Mouse (Mus musculus): ENCODE results near the gene Sobp. TPM values are rescaled to one million over a fixed set of nuclear protein-coding genes. Genes with fewer than 3 reads are reported as not detected.

Gene Sobp
- polyA plus RNA-seq, 1 experiment from 2014 or later = 0.03 TPM

GRCm38 (mm10) chr10:43005031-43005430 is 169.3 kb downstream of the Sobp start:
- Histone ChIP-seq H3K4me2 (no peak overlapping the region), H3K36me3 (replicated peaks) (no peaks in the 10 kb centered on the region), H3K27me3 (peaks cover 37% of the 10 kb centered on the region), H3K4me3 (replicated peaks) (no peak overlapping the region), H3K27ac (replicated peaks) (no peak overlapping the region), H3K4me1 (replicated peaks) (0 out of 2 replicates have a peak, but pooled peaks cover 4% of the 10 kb centered on the region), H3K9ac (no peak overlapping the region), H3K9me3 (replicated peaks) (no peaks in the 10 kb centered on the region)
- no peak for ATAC-seq (ENCODE audit: insufficient read depth)
- WGBS (ENCODE audit: insufficient replicate concordance) = 52% methylated on average over 4 of the region's 4 CpGs

GRCm38 (mm10) chr10:43004174-43004734 is 170.1 kb downstream of the Sobp start:
- Histone ChIP-seq H3K4me2 (no peak overlapping the region), H3K9ac (no peak overlapping the region), H3K4me1 (replicated peaks) (0 out of 2 replicates have a peak, but pooled peaks cover 4% of the 10 kb centered on the region), H3K4me3 (replicated peaks) (no peak overlapping the region), H3K27me3 (peaks cover 37% of the 10 kb centered on the region), H3K36me3 (replicated peaks) (no peaks in the 10 kb centered on the region), H3K27ac (replicated peaks) (no peak overlapping the region), H3K9me3 (replicated peaks) (no peaks in the 10 kb centered on the region)
- ATAC-seq (ENCODE audit: insufficient read depth) = no peak
- WGBS (ENCODE audit: insufficient replicate concordance) = 67% methylated on average over 16 of the region's 16 CpGs

GRCm38 (mm10) chr10:43003466-43003757 is 170.9 kb downstream of the Sobp start:
- no peak overlapping the region for H3K27ac ChIP-seq (replicated peaks)
- H3K36me3 ChIP-seq (replicated peaks) = no peaks in the 10 kb centered on the region
- no peak overlapping the region for H3K4me3 ChIP-seq (replicated peaks)
- ATAC-seq (ENCODE audit: insufficient read depth) = no peak
- H3K9ac ChIP-seq = no peak overlapping the region
- H3K27me3 ChIP-seq = peaks cover 35% of the 10 kb centered on the region
- H3K4me2 ChIP-seq = peak overlapping the region; percentile 60; the same call in 1 of the 2 replicates
- WGBS (ENCODE audit: insufficient replicate concordance) = 46% methylated on average over 5 of the region's 5 CpGs
- 0 out of 2 replicates have a peak, but pooled peaks cover 4% of the 10 kb centered on the region for H3K4me1 ChIP-seq (replicated peaks)
- H3K9me3 ChIP-seq (replicated peaks) = no peaks in the 10 kb centered on the region

- Histone ChIP-seq H3K36me3 (replicated peaks) (no peaks in the 10 kb centered on the region), H3K27me3 (peaks cover 32% of the 10 kb centered on the region), H3K9me3 (replicated peaks) (no peaks in the 10 kb centered on the region), H3K4me2 (peak overlapping the region; percentile 60), H3K27ac (replicated peaks) (no peak overlapping the region), H3K4me3 (replicated peaks) (peak overlapping the region; percentile 22; the same call in 1 of the 2 replicates), H3K4me1 (replicated peaks) (0 out of 2 replicates have a peak, but pooled peaks cover 4% of the 10 kb centered on the region), H3K9ac (no peak overlapping the region)
- ATAC-seq (ENCODE audit: insufficient read depth) = no peak
- 9% methylated on average over 25 of the region's 25 CpGs for WGBS (ENCODE audit: insufficient replicate concordance)
Observed at GRCm38 (mm10) chr10:43002721-43003465, 171.4 kb downstream of the Sobp start.

- H3K4me1 ChIP-seq (replicated peaks) = 0 out of 2 replicates have a peak, but pooled peaks cover 4% of the 10 kb centered on the region
- H3K4me3 ChIP-seq (replicated peaks) = peak overlapping the region; percentile 22; the same call in 1 of the 2 replicates
- peak overlapping the region; percentile 60 for H3K4me2 ChIP-seq
- H3K9me3 ChIP-seq (replicated peaks) = no peaks in the 10 kb centered on the region
- H3K27me3 ChIP-seq = peaks cover 32% of the 10 kb centered on the region
- no peak overlapping the region for H3K27ac ChIP-seq (replicated peaks)
- no peaks in the 10 kb centered on the region for H3K36me3 ChIP-seq (replicated peaks)
- no peak overlapping the region for H3K9ac ChIP-seq
- WGBS (ENCODE audit: insufficient replicate concordance) = 20% methylated on average over 13 of the region's 13 CpGs
- ATAC-seq (ENCODE audit: insufficient read depth) = no peak
Observed at GRCm38 (mm10) chr10:43002066-43002678, 172.2 kb downstream of the Sobp start.

- 61% methylated on average over 3 of the region's 3 CpGs for WGBS (ENCODE audit: insufficient replicate concordance)
- Histone ChIP-seq H3K27me3 (peaks cover 32% of the 10 kb centered on the region), H3K36me3 (replicated peaks) (no peaks in the 10 kb centered on the region), H3K9ac (no peak overlapping the region), H3K27ac (replicated peaks) (no peak overlapping the region), H3K4me3 (replicated peaks) (no peak overlapping the region), H3K4me2 (no peak overlapping the region), H3K9me3 (replicated peaks) (no peaks in the 10 kb centered on the region), H3K4me1 (replicated peaks) (0 out of 2 replicates have a peak, but pooled peaks cover 4% of the 10 kb centered on the region)
- no peak for ATAC-seq (ENCODE audit: insufficient read depth)
Observed at GRCm38 (mm10) chr10:43001433-43001832, 172.9 kb downstream of the Sobp start.

GRCm38 (mm10) chr10:42999324-42999723 is 175.0 kb downstream of the Sobp start:
- peaks cover 40% of the 10 kb centered on the region for H3K27me3 ChIP-seq
- H3K4me3 ChIP-seq (replicated peaks) = no peak overlapping the region
- no peaks in the 10 kb centered on the region for H3K9me3 ChIP-seq (replicated peaks)
- no peaks in the 10 kb centered on the region for H3K36me3 ChIP-seq (replicated peaks)
- H3K4me2 ChIP-seq = no peak overlapping the region
- H3K27ac ChIP-seq (replicated peaks) = no peak overlapping the region
- no peak for ATAC-seq (ENCODE audit: insufficient read depth)
- H3K9ac ChIP-seq = no peak overlapping the region
- 0 out of 2 replicates have a peak, but pooled peaks cover 4% of the 10 kb centered on the region for H3K4me1 ChIP-seq (replicated peaks)
- 80% methylated on average over 10 of the region's 10 CpGs for whole genome bisulfite sequencing (ENCODE audit: insufficient replicate concordance)

- Histone ChIP-seq H3K4me2 (no peak overlapping the region), H3K4me1 (replicated peaks) (0 out of 2 replicates have a peak, but pooled peaks cover 3% of the 10 kb centered on the region), H3K4me3 (replicated peaks) (no peak overlapping the region), H3K9me3 (replicated peaks) (no peaks in the 10 kb centered on the region), H3K9ac (no peak overlapping the region), H3K36me3 (replicated peaks) (no peaks in the 10 kb centered on the region), H3K27me3 (peaks cover 34% of the 10 kb centered on the region), H3K27ac (replicated peaks) (no peak overlapping the region)
- WGBS (ENCODE audit: insufficient replicate concordance) = 57% methylated on average over 2 of the region's 2 CpGs
- no peak for ATAC-seq (ENCODE audit: insufficient read depth)
Observed at GRCm38 (mm10) chr10:42997278-42997677, 177.1 kb downstream of the Sobp start.

GRCm38 (mm10) chr10:42995484-42995895 is 178.8 kb downstream of the Sobp start:
- Histone ChIP-seq H3K27ac (replicated peaks) (no peak overlapping the region), H3K4me3 (replicated peaks) (no peak overlapping the region), H3K9ac (no peak overlapping the region), H3K4me2 (no peak overlapping the region), H3K9me3 (replicated peaks) (no peaks in the 10 kb centered on the region), H3K36me3 (replicated peaks) (no peaks in the 10 kb centered on the region), H3K27me3 (peaks cover 36% of the 10 kb centered on the region), H3K4me1 (replicated peaks) (no peaks in the 10 kb centered on the region)
- ATAC-seq (ENCODE audit: insufficient read depth) = no peak
- WGBS (ENCODE audit: insufficient replicate concordance) = 50% methylated on average over 13 of the region's 13 CpGs

GRCm38 (mm10) chr10:42994331-42994782 is 180.0 kb downstream of the Sobp start:
- Histone ChIP-seq H3K36me3 (replicated peaks) (no peaks in the 10 kb centered on the region), H3K4me1 (replicated peaks) (no peaks in the 10 kb centered on the region), H3K27ac (replicated peaks) (no peak overlapping the region), H3K4me3 (replicated peaks) (no peak overlapping the region), H3K27me3 (peaks cover 36% of the 10 kb centered on the region), H3K4me2 (no peak overlapping the region), H3K9me3 (replicated peaks) (no peaks in the 10 kb centered on the region), H3K9ac (no peak overlapping the region)
- 23% methylated on average over 13 of the region's 13 CpGs for WGBS (ENCODE audit: insufficient replicate concordance)
- no peak for ATAC-seq (ENCODE audit: insufficient read depth)

GRCm38 (mm10) chr10:42991018-42991417 is 183.3 kb downstream of the Sobp start:
- Histone ChIP-seq H3K27me3 (peaks cover 36% of the 10 kb centered on the region), H3K4me1 (replicated peaks) (no peaks in the 10 kb centered on the region), H3K4me3 (replicated peaks) (no peak overlapping the region), H3K36me3 (replicated peaks) (no peaks in the 10 kb centered on the region), H3K9me3 (replicated peaks) (no peaks in the 10 kb centered on the region), H3K27ac (replicated peaks) (no peak overlapping the region), H3K9ac (no peak overlapping the region), H3K4me2 (no peak overlapping the region)
- no peak for ATAC-seq (ENCODE audit: insufficient read depth)
- WGBS (ENCODE audit: insufficient replicate concordance) = 58% methylated on average over 9 of the region's 9 CpGs

Data from liver, embryonic 15.5 days (tissue).